Mouse (Mus musculus) midbrain, embryonic 16.5 days (tissue): ENCODE measurements around the gene Stt3b. TPM values are rescaled to one million over a fixed set of nuclear protein-coding genes. Genes with fewer than 3 reads are reported as not detected.

Source experiments
- ATAC-seq: fragments of 200-750 bp; cut with Nextera tagmentation; 2 replicates; pipeline ENCODE4 v1.8.0; 2017; ENCODE audit warnings: moderate TSS enrichment
- H3K27ac ChIP-seq: fragments of 300-500 bp; sonication (generic); 2 replicates; pipeline ENCODE4 v1.5.1; 2014; ENCODE audit warnings: mild to moderate bottlenecking, low read length, mixed read lengths
- H3K27me3 ChIP-seq: fragments of 300-500 bp; sonication (generic); 2 replicates; pipeline ENCODE4 v1.6.1; 2014; ENCODE audit warnings: low read depth, low read length, mixed read lengths; ENCODE audit not compliant: control insufficient read depth, insufficient read depth
- H3K36me3 ChIP-seq: fragments of 300-500 bp; sonication (generic); 2 replicates; pipeline ENCODE4 v1.6.1; 2014; ENCODE audit warnings: mild to moderate bottlenecking, low read length, moderate library complexity, mixed read lengths; ENCODE audit not compliant: control insufficient read depth, insufficient read depth
- H3K4me1 ChIP-seq: fragments of 300-500 bp; sonication (generic); 2 replicates; pipeline ENCODE4 v1.6.1; 2014; ENCODE audit warnings: mild to moderate bottlenecking, low read length, mixed read lengths; ENCODE audit not compliant: control insufficient read depth, insufficient read depth
- H3K4me2 ChIP-seq: fragments of 300-500 bp; sonication (generic); 2 replicates; pipeline ENCODE4 v1.6.1; 2014; ENCODE audit warnings: mild to moderate bottlenecking, low read length, mixed read lengths
- H3K4me3 ChIP-seq: fragments of 300-500 bp; sonication (generic); 2 replicates; pipeline ENCODE4 v1.5.1; 2014; ENCODE audit warnings: low read depth, mild to moderate bottlenecking, low read length, moderate library complexity, mixed read lengths
- H3K9ac ChIP-seq: fragments of 300-500 bp; sonication (generic); 2 replicates; pipeline ENCODE4 v1.6.1; 2014; ENCODE audit warnings: low read depth, low read length, mixed read lengths
- H3K9me3 ChIP-seq: fragments of 300-500 bp; sonication (generic); replicated peaks from 2 replicates; pipeline ENCODE4 v1.6.1; 2014; ENCODE audit warnings: mild to moderate bottlenecking, low read length, mixed read lengths; ENCODE audit not compliant: control insufficient read depth, poor library complexity, severe bottlenecking
- WGBS: fragments of 180-500 bp; shearing (Covaris S2); extraction: QIAGEN DNeasy Blood & Tissue Kit; methylation state at CpG from one replicate; pipeline ENCODE4 v1.1.7; 2014; 5-methylcytosine and 5-hydroxymethylcytosine counted together
- polyA plus RNA-seq: library from polyadenylated mRNA; unstranded; fragments of >200 nt; fragmentation: Nextera tagmentation; extraction: Ambion mirVana; gene quantifications from 2 replicates; pipeline ENCODE4 v1.2.1, GENCODE M21; 2015

Gene Stt3b
- polyA plus RNA-seq, 1 experiment from 2014 or later = 74.8 TPM

DNA sequence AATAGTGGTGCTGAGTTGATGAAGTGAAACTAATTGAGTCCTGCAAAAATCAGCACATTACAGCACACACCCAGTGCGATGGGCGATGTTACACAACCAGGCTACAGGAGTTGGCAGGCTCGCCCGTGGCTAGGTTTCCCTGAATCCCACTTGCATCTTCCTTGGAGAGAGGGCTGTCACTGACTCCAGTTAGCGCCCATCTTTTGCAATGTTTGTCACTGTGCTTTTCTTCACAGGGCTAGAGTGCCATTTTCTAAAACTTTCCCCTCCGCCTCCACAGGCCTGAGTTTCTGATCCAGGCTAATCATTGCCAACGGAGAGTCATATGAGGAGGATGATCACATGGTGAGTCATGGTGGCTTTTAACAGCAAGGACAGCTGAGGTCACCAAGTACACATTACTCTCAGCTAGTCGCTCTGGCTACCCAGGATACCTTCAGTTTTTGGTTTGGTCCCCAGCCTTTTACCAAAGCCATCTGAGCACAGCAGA lies 73.8 kb downstream of the Stt3b start:
- H3K27ac ChIP-seq = no peak overlapping the region
- H3K9me3 ChIP-seq = no peaks in the 10 kb centered on the region
- no peak overlapping the region for H3K9ac ChIP-seq
- H3K4me1 ChIP-seq = no peaks in the 10 kb centered on the region
- no peak overlapping the region for H3K4me3 ChIP-seq
- H3K4me2 ChIP-seq = no peak overlapping the region
- H3K27me3 ChIP-seq = no peaks in the 10 kb centered on the region
- H3K36me3 ChIP-seq = peaks cover 10% of the 10 kb centered on the region
- WGBS = 90% methylated on average over 8 of the region's 8 CpGs
- no peak for ATAC-seq

DNA sequence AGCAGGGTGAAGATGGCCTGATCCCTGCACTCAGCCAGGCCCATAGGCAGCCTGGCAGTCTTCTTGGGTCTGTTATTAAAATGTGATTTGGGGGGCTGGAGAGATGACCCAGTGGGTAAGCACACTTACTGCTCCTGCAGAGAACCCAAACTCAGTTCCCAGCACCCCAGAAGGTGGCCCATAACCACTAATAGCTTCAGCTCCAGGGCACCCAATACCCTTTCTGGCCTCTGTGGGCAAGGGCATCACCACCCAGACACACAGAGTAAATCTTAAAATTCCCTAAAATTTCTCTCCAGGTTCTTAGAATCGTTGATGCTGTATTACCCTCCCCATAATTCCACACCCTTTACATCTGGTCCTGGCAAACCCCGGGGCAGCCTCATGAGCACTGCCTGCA lies 75.7 kb downstream of the Stt3b start:
- Histone ChIP-seq H3K9me3 (no peaks in the 10 kb centered on the region), H3K27me3 (no peaks in the 10 kb centered on the region), H3K4me1 (no peaks in the 10 kb centered on the region), H3K36me3 (no peaks in the 10 kb centered on the region), H3K27ac (no peak overlapping the region), H3K4me2 (no peak overlapping the region), H3K9ac (no peak overlapping the region), H3K4me3 (no peak overlapping the region)
- 97% methylated on average over 2 of the region's 2 CpGs for WGBS
- ATAC-seq = no peak

DNA sequence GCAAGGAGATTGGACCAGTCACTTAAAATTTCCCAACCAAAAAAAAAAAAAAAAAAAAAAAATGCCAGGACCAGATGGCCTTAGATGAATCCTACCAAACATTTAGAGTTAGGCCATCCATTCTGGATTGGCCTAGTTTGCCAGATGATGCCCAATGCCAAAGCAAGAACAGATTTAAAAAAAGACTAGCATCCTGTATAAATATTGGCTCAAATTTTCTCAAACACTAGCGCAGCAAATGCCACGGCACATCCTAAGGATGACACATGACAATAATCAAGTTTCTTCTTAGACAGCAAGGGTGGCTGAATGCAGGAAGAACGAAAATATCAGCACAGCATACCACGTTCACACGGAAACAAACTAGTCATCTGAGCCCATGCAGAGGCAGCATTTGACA lies 76.5 kb downstream of the Stt3b start:
- Histone ChIP-seq H3K9ac (no peak overlapping the region), H3K27me3 (no peaks in the 10 kb centered on the region), H3K4me1 (no peaks in the 10 kb centered on the region), H3K36me3 (no peaks in the 10 kb centered on the region), H3K9me3 (no peaks in the 10 kb centered on the region), H3K4me3 (no peak overlapping the region), H3K4me2 (no peak overlapping the region), H3K27ac (no peak overlapping the region)
- no peak for ATAC-seq
- 95% methylated on average over 5 of the region's 5 CpGs for WGBS

DNA sequence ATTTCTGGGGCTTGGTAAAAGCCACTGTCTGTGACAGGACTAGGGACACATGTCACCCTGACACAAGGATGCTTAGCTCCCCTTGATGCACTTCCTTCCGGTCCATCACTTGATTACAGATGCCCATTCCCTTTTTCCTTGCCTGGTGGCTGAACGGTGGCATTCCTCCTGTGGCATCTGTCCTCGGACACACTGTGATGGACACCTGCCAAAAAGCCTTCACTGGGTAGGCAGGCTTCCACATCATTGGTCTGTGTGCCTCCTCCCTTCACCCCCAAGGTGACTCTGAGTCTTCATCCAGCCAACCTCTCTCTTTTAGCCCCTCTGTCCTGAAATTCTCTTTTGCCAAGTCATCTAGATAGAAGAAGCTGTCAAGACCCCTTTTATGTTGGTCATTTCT lies 78.7 kb downstream of the Stt3b start:
- no peaks in the 10 kb centered on the region for H3K36me3 ChIP-seq
- no peak overlapping the region for H3K4me2 ChIP-seq
- H3K4me1 ChIP-seq = no peaks in the 10 kb centered on the region
- no peaks in the 10 kb centered on the region for H3K27me3 ChIP-seq
- H3K4me3 ChIP-seq = no peak overlapping the region
- ATAC-seq = no peak
- H3K9me3 ChIP-seq = no peaks in the 10 kb centered on the region
- 90% methylated on average over 3 of the region's 3 CpGs for WGBS
- H3K9ac ChIP-seq = no peak overlapping the region
- H3K27ac ChIP-seq = no peak overlapping the region

DNA sequence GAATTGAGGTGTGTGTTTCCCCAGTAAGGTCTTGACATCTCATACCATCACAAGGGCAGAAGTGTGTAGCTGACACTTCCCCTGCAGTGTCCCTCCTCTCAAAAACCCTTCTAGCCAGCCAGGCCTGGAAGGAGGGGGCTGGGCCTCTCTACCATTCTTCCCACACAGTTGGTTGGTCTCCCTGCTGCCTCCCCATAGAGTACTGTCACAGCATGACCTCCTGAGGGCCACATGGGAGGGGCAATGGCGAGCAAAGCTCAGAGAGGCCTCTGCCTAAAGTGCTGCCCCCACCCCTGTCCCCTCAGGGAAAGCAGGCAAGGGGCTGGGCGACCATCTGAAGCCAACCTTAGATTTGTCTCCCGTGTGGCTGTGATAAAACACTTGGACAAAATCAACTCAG lies 80.1 kb downstream of the Stt3b start:
- Histone ChIP-seq H3K27me3 (no peaks in the 10 kb centered on the region), H3K9ac (no peak overlapping the region), H3K36me3 (no peaks in the 10 kb centered on the region), H3K4me3 (no peak overlapping the region), H3K9me3 (no peaks in the 10 kb centered on the region), H3K4me1 (no peaks in the 10 kb centered on the region), H3K27ac (no peak overlapping the region), H3K4me2 (no peak overlapping the region)
- no peak for ATAC-seq
- 15% methylated on average over 3 of the region's 3 CpGs for WGBS

DNA sequence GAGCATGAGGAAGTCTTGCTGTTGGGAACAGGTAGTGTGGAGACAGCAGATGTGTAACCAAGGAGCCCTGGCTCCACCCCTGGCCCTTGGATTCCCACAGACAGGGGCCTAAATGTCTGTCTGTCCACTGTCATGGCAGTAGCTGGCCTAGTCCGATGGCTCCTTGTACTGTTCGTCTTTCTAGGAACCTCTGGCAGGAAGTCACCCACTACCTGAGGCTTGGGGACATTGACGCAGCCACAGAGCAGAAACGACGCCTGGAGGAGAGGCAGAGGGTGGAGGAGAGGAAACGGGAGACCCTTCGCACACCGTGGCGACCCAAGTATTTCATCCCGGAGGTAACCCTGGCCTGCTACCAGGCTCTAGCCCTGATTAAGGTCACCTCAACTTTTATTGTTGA lies 80.5 kb downstream of the Stt3b start:
- ATAC-seq = no peak

DNA sequence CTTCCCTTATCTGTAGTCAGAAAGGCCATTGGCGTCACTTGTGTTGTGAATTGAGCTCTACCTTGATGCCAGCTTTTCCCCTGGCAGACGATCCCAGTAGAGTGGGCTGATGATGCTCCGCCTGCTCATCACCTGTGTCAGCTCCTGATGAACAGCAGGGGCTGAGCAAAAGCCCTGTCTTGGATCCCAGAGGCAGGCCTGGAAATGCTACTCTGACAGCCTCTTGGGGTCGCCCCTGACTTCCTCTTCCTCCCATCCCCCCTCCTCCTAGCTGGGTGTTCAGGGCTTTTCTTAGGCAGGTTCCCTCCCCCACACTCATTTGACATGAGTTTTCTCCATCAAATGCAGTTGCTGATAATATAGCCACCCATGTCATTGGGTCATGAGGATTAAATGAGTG lies 81.1 kb downstream of the Stt3b start:
- Histone ChIP-seq H3K9ac (no peak overlapping the region), H3K36me3 (no peaks in the 10 kb centered on the region), H3K27ac (no peak overlapping the region), H3K4me3 (no peak overlapping the region), H3K27me3 (no peaks in the 10 kb centered on the region), H3K4me1 (no peaks in the 10 kb centered on the region), H3K4me2 (no peak overlapping the region), H3K9me3 (no peaks in the 10 kb centered on the region)
- 61% methylated on average over 4 of the region's 4 CpGs for WGBS
- ATAC-seq = no peak

More for the DNA sequence above, 80.5 kb downstream of the Stt3b start:
- Histone ChIP-seq H3K9me3 (no peaks in the 10 kb centered on the region), H3K4me3 (no peak overlapping the region), H3K27me3 (no peaks in the 10 kb centered on the region), H3K9ac (no peak overlapping the region), H3K4me1 (no peaks in the 10 kb centered on the region), H3K27ac (no peak overlapping the region), H3K36me3 (no peaks in the 10 kb centered on the region), H3K4me2 (no peak overlapping the region)
- 69% methylated on average over 10 of the region's 10 CpGs for WGBS

DNA sequence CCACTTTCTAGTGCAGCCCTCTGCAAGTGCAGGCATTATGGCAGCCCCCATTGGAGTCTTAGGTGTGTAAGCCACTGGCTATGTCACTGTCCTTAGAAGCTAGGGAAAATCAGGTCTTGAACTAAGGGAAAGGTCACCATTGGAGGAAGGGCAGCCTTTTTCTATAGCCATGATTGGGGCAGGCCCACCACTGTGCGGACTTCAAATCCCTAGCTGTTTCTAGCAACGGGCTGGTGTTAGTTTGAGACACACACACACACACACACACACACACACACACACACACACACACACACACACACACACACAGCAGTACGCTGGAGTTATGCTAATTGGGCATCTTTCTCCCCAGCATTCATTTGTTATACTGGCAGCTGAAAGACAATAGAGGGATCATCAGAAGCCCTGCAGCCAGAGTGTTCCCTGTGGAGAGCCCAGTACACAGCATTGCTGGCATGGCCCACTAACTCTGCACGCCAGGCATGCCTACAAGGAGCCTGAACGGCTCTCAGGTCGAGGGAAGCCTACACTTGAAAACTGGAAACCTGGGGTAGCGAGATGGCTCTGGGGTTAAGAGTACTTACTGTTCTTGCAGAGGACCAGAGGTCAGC lies 85.4 kb downstream of the Stt3b start:
- no peaks in the 10 kb centered on the region for H3K4me1 ChIP-seq
- H3K27me3 ChIP-seq = no peaks in the 10 kb centered on the region
- no peak overlapping the region for H3K4me2 ChIP-seq
- no peak overlapping the region for H3K4me3 ChIP-seq
- no peak overlapping the region for H3K27ac ChIP-seq
- no peak overlapping the region for H3K9ac ChIP-seq
- 0 out of 2 replicates have a peak, but pooled peaks have one; percentile 32 for ATAC-seq
- WGBS = 17% methylated on average over 7 of the region's 7 CpGs
- H3K9me3 ChIP-seq = no peaks in the 10 kb centered on the region
- no peaks in the 10 kb centered on the region for H3K36me3 ChIP-seq

DNA sequence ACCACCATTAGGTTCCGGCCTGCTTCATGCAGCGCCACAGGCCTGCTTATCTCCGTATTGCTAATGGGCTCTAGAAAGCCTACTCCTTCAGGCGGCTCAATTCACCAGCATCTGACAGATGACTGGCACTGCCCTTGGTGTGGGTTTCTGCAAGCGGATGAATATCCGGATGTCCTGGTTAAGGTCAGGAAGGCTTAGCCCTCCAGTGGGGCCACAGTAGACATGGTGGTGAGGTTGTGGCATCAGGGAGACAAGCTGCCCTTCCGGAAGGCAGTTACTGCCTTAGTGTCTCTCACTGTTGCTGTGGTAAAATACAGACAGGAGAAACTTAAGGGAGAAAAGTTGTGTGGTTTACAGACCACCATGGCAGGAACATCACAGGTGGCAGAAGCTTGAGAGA lies 89.0 kb downstream of the Stt3b start:
- ATAC-seq = no peak
- Histone ChIP-seq H3K4me2 (no peak overlapping the region), H3K9ac (no peak overlapping the region), H3K4me3 (no peak overlapping the region), H3K27ac (no peak overlapping the region), H3K4me1 (no peaks in the 10 kb centered on the region), H3K27me3 (no peaks in the 10 kb centered on the region), H3K36me3 (no peaks in the 10 kb centered on the region), H3K9me3 (no peaks in the 10 kb centered on the region)
- 93% methylated on average over 7 of the region's 7 CpGs for WGBS
